Mouse (Mus musculus) retina, embryonic 14.5 days (tissue): ENCODE results near the gene Lrch4.
"Not testable (repeated sequence)": the region's sequence is repeated elsewhere in the genome, so short reads cannot be mapped to it uniquely, and the experiment has no call there.

ENCODE experiments used
- DNase-seq: peaks from one replicate; pipeline ENCODE4 v3.0.0-alpha.2; 2015; ENCODE audit warnings: low spot score

Lrch4 gene

GRCm38 (mm10) chr5:137613076-137613475 lies 15.8 kb upstream of the Lrch4 start:
- DNase-seq = no peak

DNA sequence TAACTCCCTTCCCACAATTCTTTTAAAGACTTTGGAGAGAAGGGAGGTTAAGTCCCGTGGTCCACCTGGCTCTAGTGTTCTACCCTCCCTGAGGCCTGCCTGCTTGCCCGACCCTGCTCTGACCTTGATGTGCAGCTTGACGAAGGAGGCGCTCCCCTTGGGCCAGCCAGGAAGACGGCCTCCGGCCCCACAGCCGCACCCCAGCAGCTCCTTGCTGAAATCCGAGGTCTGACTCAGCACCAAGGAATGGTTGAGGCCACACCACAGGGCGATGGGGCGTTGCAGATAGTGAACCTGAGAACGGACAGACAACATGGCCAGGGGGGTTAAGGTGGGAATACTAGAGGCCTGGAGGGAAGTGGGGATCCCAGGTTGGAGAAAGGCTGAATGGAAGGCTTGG lies 15.4 kb upstream of the Lrch4 start, which contains the start of gene Pcolce:
Pcolce (minus strand) TSS at position 235 of the 400 bp plus-strand sequence.
- DNase-seq = no peak

GRCm38 (mm10) chr5:137614921-137615320 lies 14.0 kb upstream of the Lrch4 start:
- DNase-seq = not testable (repeated sequence)

GRCm38 (mm10) chr5:137615347-137615746 lies 13.6 kb upstream of the Lrch4 start:
- no peak for DNase-seq

DNA sequence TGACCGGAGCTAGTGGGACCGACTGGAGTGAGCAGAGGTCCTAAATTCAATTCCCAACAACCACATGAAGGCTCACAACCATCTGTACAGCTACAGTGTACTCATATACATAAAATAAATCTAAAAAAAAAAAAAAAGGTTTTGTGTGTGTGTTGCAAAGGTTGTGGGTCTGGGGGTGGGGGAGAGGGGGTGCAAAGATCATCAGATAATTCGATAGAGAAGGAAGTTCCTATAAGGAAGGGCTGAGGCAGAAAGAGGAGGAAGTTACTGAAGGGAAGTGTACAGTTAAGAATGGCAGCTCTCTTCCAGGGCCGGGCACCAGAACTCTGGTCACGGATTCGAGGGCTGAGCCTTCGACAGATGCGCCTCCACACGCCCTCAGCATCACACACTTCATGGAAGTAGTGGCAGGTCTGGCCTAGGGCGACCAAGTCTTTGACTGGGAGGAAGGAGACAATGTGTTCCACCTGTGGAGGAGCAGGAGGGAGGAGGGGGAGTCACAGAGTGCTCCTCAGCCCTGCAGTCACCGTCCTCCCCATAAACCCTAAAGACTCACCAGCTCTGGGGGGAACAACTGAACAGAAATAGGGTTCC lies 4.9 kb upstream of the Lrch4 start:
- DNase-seq = no peak

GRCm38 (mm10) chr5:137627991-137628390 lies 930 bp upstream of the Lrch4 start:
- DNase-seq = no peak

DNA sequence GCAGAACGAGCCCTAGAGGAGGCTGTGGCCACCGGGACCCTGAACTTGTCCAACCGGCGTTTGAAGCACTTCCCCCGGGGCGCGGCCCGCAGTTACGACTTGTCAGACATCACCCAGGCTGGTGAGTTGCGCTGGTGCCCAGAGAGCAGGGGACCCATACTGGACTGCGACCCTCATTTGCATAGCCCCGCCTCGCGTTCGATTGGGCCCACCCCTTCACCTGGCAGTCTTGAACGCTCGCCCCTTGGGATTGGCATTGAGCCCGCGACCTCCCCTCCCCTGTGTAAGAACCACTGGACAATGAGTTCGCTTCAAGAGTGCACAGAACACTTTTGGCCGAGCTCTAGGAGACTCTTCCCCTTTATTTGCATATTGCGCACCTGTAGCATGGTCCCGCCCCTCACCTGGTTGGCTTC lies 393 bp downstream of the Lrch4 start:
- peak; percentile 73 for DNase-seq

- DNase-seq = no peak
Observed at GRCm38 (mm10) chr5:137629906-137630545, 1.1 kb downstream of the Lrch4 start.

DNA sequence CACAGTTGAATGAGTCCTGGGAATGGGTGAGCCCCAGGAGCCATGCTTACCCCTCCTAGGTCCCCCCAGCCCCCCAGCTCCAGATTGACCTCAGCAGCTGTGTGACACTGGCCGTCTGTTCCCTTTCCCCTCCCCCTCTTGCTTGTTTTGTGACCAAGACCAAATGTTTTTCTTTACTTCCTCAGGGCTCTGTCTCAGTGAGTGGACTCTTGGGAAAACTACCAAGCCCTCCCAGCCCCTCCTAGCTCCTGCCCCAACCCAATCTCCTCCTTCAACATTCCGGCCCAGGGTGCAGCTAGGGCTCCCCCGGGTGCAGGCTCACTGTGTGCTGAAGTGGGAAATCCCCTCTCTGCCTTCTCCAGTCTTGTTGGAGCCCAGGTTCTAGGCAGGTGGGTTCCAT lies 1.7 kb downstream of the Lrch4 start:
- DNase-seq = no peak

GRCm38 (mm10) chr5:137631171-137631570 lies 2.2 kb downstream of the Lrch4 start:
- DNase-seq = no peak

DNA sequence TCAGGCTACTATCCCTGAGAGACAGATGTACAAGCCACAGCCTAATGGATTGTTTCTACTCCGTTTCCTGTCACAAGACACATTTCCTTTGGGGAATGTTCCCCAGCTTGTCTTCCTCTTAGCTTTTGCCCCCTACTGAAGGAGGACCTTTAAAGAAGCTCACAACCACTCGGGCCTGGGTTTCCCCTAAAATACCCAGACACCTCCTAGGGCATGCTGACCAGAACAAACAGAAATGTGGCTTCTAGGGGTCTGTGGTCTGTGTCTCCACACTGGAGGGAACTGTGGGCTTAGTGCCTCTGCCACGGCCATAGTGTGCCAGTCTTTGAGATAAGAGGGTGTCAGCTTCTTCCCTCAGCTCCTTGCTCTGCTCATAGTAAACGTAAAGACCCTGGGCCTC lies 2.7 kb downstream of the Lrch4 start:
- no peak for DNase-seq

DNA sequence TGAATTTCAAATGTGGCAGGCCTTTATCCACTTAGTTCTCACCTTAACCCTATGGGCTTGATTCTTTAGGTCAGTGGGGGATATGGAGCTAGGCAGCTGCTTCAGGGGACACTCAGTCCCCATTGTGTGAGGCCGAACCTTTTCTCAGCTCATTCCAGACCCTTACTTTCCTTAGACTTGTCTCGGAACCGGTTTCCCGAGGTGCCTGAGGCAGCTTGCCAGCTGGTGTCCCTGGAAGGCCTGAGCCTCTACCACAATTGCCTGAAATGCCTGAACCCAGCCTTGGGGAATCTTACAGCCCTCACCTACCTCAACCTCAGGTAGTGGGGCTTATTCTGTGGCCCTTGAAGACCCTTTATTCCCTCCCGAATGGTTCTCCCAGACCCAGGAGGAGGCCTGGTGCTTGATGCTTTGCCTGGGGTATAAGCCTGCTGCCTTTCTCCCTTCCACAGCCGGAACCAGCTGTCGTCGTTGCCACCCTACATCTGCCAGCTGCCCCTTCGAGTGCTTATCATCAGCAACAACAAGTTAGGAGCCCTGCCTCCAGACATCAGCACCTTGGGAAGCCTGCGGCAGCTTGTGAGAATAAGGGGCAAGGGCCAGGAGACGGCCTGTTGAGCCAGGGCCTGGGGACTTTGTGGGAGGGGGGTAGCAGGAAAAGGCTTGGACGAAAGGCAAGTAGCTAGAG lies 4.6 kb downstream of the Lrch4 start:
- no peak for DNase-seq

DNA sequence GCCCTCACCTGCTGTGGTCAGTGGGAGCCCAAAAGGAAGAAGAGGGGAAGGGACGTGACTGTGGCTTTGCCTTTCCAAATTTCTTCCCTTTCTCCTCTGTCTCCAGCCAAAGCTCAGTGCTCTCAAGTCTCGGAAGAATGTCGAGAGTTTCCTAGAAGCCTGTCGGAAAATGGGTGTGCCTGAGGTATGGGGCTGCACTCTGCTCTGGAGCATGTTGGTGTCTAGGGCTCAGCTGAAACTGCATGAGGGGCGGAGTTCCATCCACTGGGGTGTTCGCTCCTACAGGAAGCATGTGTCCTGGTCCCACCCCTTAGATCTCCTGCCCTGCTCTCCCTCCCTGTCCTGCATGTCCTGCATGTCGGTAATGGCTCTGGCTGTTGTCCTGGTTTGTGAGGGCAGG lies 10.6 kb downstream of the Lrch4 start:
- no peak for DNase-seq

- DNase-seq = no peak
Observed at GRCm38 (mm10) chr5:137641054-137641453, 12.1 kb downstream of the Lrch4 start, which contains the start of gene Sap25. Gene Sap25 (plus strand): TSS chr5:137641334.

DNA sequence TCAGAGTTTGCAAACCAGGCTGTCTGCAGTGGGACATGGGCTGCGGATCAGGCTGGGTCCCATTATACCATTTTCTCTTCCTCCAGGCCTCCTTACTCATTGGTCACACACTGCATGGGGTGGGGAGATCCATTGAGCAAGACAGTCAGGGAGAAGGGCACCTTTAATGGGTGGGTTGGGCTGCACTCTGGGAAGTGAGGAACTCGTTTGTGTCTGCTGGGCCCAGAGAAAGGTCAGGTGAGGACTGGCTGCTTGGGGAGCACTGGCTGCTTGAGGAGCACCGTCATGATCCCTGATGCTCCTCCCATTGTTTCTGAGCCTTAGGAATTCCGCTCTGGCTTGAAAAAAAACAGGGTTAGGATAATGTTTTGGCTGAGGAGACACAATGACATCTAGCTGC lies 14.0 kb downstream of the Lrch4 start:
- DNase-seq = no peak

DNA sequence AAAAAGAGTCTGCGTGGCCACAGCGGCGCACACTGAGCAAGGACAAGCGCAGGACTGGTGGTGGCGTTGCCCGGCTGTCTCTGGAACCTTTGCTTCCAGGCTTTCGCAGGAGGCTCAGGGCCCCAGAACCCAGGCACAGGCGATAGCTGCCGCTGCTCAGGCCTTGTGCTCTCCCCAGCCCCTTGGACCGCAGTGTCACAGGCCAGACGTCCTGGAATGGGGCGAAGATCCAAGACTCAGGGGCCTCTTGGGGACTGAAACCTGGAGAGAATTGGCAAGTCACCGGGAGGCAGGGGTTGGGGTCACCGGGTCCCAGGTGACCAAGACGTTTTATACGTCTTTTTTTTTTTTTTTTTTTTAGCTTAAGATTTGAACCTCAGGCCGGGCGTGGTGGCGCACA lies 15.6 kb downstream of the Lrch4 start:
- DNase-seq = no peak

DNA sequence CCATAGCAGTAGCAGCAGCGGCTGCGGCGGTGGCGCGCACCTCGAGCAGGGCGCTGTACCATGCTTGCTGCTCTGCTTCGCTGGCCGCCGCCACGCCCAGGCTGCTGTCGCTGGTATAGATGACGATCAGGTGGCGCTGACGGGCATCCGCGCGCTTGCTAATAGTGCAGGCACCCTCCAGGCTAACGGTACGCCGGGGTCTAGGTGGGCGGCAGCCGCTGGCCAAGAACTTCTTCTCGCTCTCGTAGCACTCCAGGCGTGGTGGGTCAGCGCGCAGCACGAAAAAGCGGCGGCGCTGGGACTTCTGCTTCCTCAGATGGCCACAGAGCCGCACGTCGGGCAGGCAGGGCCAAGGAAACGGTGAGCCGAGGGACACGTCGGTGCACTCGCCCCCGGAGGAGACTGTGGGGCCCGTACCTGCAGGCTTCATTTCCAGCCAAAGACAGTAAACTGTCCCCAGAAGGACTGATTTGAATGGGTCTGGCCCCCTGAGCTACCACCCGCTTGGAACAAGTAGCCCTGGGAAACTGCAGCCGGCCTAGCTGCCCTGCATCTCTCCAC lies 16.2 kb downstream of the Lrch4 start:
- peak; percentile 46 for DNase-seq

DNA sequence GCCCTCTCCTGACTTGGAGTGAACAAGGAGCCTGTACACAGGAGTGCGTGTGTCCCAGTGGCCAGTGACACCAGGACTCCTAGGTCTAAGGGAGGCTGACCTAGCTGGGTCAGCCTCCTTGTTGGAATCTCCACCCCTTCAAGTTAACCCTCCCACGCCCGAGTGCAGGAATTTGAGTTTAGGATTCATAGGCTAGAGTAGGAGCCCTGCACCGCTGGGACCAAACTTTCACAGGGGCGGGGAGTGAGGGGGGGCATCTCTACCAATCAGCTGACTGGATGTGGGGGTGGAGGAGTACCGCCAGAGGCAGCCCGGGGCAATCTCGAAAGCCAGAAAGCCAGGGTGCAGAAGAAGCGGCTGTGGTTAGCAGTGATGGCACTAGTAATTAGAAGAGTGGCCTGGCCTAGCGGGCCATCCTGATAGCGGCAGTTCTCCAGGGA lies 16.8 kb downstream of the Lrch4 start, which contains the start of gene Irs3:
Irs3 (minus strand) TSS at position 63 of the 440 bp plus-strand sequence.
- DNase-seq = peak; percentile 27

GRCm38 (mm10) chr5:137647827-137648601 lies 19.1 kb downstream of the Lrch4 start:
- DNase-seq = no peak

- no peak for DNase-seq
Observed at GRCm38 (mm10) chr5:137649251-137649650, 20.3 kb downstream of the Lrch4 start.

DNA sequence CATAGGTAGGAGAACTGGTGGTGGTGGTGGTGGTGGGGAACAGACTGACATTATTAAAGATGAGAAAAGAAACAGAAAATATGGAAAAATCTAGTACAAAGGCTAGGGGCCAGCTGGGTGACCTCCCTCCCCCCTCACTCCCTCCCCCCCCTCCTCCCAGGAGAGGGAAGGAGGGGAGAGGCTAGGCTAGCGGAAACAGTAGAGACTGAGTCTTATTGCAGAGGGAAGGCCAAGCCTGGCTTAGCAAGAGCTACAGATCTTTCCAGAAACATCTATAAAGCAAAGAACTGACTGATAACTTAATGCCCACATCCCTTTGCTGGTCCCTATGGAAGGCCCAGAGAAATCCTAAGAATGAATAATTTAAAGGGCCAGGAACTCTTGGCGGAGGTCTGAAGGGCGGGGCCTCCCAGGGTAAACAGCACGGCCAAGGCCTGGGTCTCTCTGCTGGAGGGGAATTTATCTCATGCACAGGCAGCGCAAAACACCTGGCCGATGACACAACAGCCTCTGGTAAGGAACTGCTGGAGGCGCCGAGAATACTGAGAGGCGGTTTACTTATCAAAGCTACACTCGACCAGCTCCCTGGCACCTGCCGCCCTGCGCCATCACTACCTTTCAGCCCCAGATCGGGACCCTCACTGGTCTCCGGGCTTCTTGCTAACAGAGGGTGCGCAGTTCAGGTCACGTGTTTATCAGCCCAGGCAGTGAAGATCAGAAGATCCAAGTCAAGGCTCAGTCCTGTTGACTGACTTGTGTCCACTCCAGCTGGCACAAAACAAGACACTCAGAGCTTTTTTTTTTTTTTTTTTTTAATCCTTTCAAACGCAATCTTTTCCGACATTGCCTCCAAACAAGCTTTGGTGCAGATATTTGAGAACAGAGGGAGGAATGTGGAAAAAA lies 21.0 kb downstream of the Lrch4 start:
- peak; percentile 25 for DNase-seq
